Mouse (Mus musculus): Measurements from ENCODE around the gene Abhd4. TPM values are rescaled to one million over a fixed set of nuclear protein-coding genes. Genes with fewer than 3 reads are reported as not detected.
A peak's percentile ranks its signal among the peaks of the same experiment; 100 is the strongest.

Gene Abhd4
- 22.6 and 23.0 TPM in 2 replicates for polyA plus RNA-seq (2015; fragmentation: Nextera tagmentation; extraction: Ambion mirVana)

GRCm38 (mm10) chr14:54253741-54254291 lies at the start of gene Abhd4, which contains the start of gene Dad1:
TSS of gene Abhd4 (plus strand) at chr14:54254188.
TSS of gene Dad1 (minus strand) at chr14:54254104.
- H3K9ac ChIP-seq (ENCODE audit: low read depth, low read length): peak within 1 kb of the TSS; percentile 83
- no peaks in the 10 kb centered on the region for H3K36me3 ChIP-seq (ENCODE audit: control insufficient read depth, insufficient read depth)
- peak within 1 kb of the TSS; percentile 75 for H3K4me2 ChIP-seq (ENCODE audit: low read depth, low read length)
- H3K27ac ChIP-seq (ENCODE audit: low read length): peak within 1 kb of the TSS; percentile 96
- peaks cover 47% of the 10 kb centered on the region for H3K4me1 ChIP-seq (ENCODE audit: control insufficient read depth, low read depth, low read length)
- peak; percentile 99 for ATAC-seq (ENCODE audit: low read depth)
- peak within 1 kb of the TSS; percentile 80 for H3K4me3 ChIP-seq (ENCODE audit: low read depth, low read length)
- H3K27me3 ChIP-seq (ENCODE audit: control insufficient read depth, insufficient read depth, low read depth, low read length): no peaks in the 10 kb centered on the region
- WGBS (ENCODE audit: insufficient replicate concordance): under 1% methylated on average over 39 of the region's 39 CpGs
- H3K9me3 ChIP-seq (replicated peaks; ENCODE audit: control insufficient read depth, low read length): no peaks in the 10 kb centered on the region

- H3K27ac ChIP-seq (ENCODE audit: low read length): no peak overlapping the region
- H3K9me3 ChIP-seq (replicated peaks; ENCODE audit: control insufficient read depth, low read length): no peaks in the 10 kb centered on the region
- H3K4me1 ChIP-seq (ENCODE audit: control insufficient read depth, low read depth, low read length): peaks cover 30% of the 10 kb centered on the region
- H3K27me3 ChIP-seq (ENCODE audit: control insufficient read depth, insufficient read depth, low read depth, low read length): no peaks in the 10 kb centered on the region
- H3K4me3 ChIP-seq (ENCODE audit: low read depth, low read length): no peak overlapping the region
- peak; percentile 98 for ATAC-seq (ENCODE audit: low read depth)
- peak overlapping the region; percentile 51 for H3K4me2 ChIP-seq (ENCODE audit: low read depth, low read length)
- no peaks in the 10 kb centered on the region for H3K36me3 ChIP-seq (ENCODE audit: control insufficient read depth, insufficient read depth)
- WGBS (ENCODE audit: insufficient replicate concordance): 22% methylated on average over 8 of the region's 8 CpGs
- H3K9ac ChIP-seq (ENCODE audit: low read depth, low read length): no peak overlapping the region
These were observed 49.7 kb upstream of the Abhd4 start for GRCm38 (mm10) chr14:54204311-54204710.

GRCm38 (mm10) chr14:54204786-54205185 lies 49.2 kb upstream of the Abhd4 start:
- WGBS (ENCODE audit: insufficient replicate concordance): 63% methylated on average over 4 of the region's 4 CpGs
- ATAC-seq (ENCODE audit: low read depth): no peak
- Histone ChIP-seq H3K9me3 (replicated peaks; ENCODE audit: control insufficient read depth, low read length) (no peaks in the 10 kb centered on the region), H3K9ac (ENCODE audit: low read depth, low read length) (no peak overlapping the region), H3K4me2 (ENCODE audit: low read depth, low read length) (peak overlapping the region; percentile 51), H3K4me3 (ENCODE audit: low read depth, low read length) (no peak overlapping the region), H3K36me3 (ENCODE audit: control insufficient read depth, insufficient read depth) (no peaks in the 10 kb centered on the region), H3K27ac (ENCODE audit: low read length) (no peak overlapping the region), H3K4me1 (ENCODE audit: control insufficient read depth, low read depth, low read length) (peaks cover 30% of the 10 kb centered on the region), H3K27me3 (ENCODE audit: control insufficient read depth, insufficient read depth, low read depth, low read length) (no peaks in the 10 kb centered on the region)

DNA sequence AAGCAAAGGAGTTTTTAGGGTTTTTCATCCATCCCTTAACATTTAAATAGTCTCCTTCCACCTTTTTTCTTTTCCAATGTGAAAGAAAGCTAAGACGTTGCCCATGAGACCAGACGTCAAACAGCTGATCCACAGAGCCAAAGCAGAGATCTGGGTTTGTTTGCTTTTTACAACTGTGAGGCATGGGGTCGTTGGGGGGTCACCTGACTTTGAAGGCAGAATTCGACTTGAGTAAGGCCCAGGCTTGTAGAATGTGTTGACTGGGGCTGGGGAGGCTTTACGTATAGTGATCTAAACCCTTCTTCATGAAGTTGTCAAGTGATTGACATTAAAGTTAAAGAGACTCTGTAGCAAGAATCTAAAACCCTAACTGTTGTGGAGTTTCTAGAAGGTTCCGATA lies 48.1 kb upstream of the Abhd4 start:
- no peak overlapping the region for H3K9ac ChIP-seq (ENCODE audit: low read depth, low read length)
- H3K27me3 ChIP-seq (ENCODE audit: control insufficient read depth, insufficient read depth, low read depth, low read length): no peaks in the 10 kb centered on the region
- H3K27ac ChIP-seq (ENCODE audit: low read length): no peak overlapping the region
- no peak overlapping the region for H3K4me3 ChIP-seq (ENCODE audit: low read depth, low read length)
- no peaks in the 10 kb centered on the region for H3K9me3 ChIP-seq (replicated peaks; ENCODE audit: control insufficient read depth, low read length)
- no peak overlapping the region for H3K4me2 ChIP-seq (ENCODE audit: low read depth, low read length)
- no peaks in the 10 kb centered on the region for H3K36me3 ChIP-seq (ENCODE audit: control insufficient read depth, insufficient read depth)
- ATAC-seq (ENCODE audit: low read depth): no peak
- peaks cover 30% of the 10 kb centered on the region for H3K4me1 ChIP-seq (ENCODE audit: control insufficient read depth, low read depth, low read length)
- WGBS (ENCODE audit: insufficient replicate concordance): 59% methylated on average over 6 of the region's 6 CpGs

GRCm38 (mm10) chr14:54206309-54206708 lies 47.7 kb upstream of the Abhd4 start:
- Histone ChIP-seq H3K4me1 (ENCODE audit: control insufficient read depth, low read depth, low read length) (peaks cover 30% of the 10 kb centered on the region), H3K36me3 (ENCODE audit: control insufficient read depth, insufficient read depth) (no peaks in the 10 kb centered on the region), H3K27me3 (ENCODE audit: control insufficient read depth, insufficient read depth, low read depth, low read length) (no peaks in the 10 kb centered on the region), H3K4me2 (ENCODE audit: low read depth, low read length) (no peak overlapping the region), H3K9me3 (replicated peaks; ENCODE audit: control insufficient read depth, low read length) (no peaks in the 10 kb centered on the region), H3K4me3 (ENCODE audit: low read depth, low read length) (no peak overlapping the region), H3K9ac (ENCODE audit: low read depth, low read length) (no peak overlapping the region), H3K27ac (ENCODE audit: low read length) (no peak overlapping the region)
- ATAC-seq (ENCODE audit: low read depth): no peak
- WGBS (ENCODE audit: insufficient replicate concordance): 67% methylated on average over 5 of the region's 5 CpGs

DNA sequence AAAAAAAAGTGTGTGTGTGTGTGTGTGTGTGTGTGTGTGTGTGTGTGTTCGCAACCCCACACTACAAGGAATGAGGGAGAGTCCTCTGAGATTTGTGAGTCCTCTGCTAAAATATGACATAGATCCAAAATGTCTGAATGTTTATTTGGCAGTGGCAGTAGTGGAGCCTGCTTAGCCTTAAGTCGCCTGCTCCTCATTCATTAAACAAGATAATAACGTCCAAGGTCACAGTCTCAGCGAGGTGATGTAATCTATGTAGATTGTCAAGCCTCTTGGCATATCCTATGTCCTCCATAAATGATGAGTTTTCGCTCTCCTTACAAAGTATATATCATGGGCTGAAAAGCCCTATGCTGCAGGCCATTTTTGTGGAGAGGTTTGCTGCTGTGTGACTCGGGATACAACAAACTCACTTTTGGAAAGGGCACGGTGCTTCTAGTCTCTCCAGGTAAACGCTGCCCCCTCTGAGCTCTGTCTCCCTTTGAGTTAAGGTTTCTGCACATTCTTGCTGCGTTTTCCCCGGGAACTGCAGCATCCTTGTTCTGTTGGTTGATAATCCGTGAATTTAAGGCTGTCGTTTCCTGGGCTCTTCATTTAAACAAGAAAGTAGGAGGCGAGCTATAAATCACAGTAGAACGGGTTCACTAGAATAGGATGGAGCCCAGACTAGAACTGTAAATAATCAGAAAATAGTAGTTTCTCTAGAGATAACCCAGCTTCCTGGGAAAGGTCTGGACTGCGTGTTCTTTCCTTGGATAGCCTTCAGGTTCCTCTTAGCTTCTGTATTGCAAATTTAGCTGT lies 47.0 kb upstream of the Abhd4 start:
- Histone ChIP-seq H3K4me1 (ENCODE audit: control insufficient read depth, low read depth, low read length) (peaks cover 30% of the 10 kb centered on the region), H3K4me2 (ENCODE audit: low read depth, low read length) (no peak overlapping the region), H3K4me3 (ENCODE audit: low read depth, low read length) (no peak overlapping the region), H3K9me3 (replicated peaks; ENCODE audit: control insufficient read depth, low read length) (no peaks in the 10 kb centered on the region), H3K27me3 (ENCODE audit: control insufficient read depth, insufficient read depth, low read depth, low read length) (no peaks in the 10 kb centered on the region), H3K9ac (ENCODE audit: low read depth, low read length) (no peak overlapping the region), H3K27ac (ENCODE audit: low read length) (no peak overlapping the region), H3K36me3 (ENCODE audit: control insufficient read depth, insufficient read depth) (no peaks in the 10 kb centered on the region)
- WGBS (ENCODE audit: insufficient replicate concordance): 58% methylated on average over 15 of the region's 15 CpGs
- ATAC-seq (ENCODE audit: low read depth): no peak

DNA sequence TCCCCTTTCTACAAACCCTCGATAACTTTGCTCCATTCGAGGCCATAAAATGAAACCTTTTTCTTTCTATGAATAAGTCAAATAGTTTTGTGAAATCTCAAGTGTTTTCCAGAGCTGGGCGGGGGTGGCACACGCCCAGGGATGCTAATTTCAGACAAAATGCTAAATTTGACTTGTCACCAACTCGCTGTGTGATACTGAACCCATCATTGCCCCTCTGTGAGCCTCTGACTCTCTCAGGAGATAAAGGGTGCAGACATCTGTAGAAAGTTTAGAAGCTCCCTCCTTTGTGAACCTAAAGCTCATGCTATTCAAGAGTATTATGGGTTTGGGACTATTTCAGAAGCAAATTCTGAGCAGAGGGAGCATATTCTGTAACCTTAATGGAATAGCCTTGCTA lies 46.1 kb upstream of the Abhd4 start:
- no peak overlapping the region for H3K4me2 ChIP-seq (ENCODE audit: low read depth, low read length)
- H3K36me3 ChIP-seq (ENCODE audit: control insufficient read depth, insufficient read depth): no peaks in the 10 kb centered on the region
- ATAC-seq (ENCODE audit: low read depth): no peak
- WGBS (ENCODE audit: insufficient replicate concordance): 56% methylated on average over 5 of the region's 5 CpGs
- no peak overlapping the region for H3K27ac ChIP-seq (ENCODE audit: low read length)
- H3K9ac ChIP-seq (ENCODE audit: low read depth, low read length): no peak overlapping the region
- H3K4me3 ChIP-seq (ENCODE audit: low read depth, low read length): no peak overlapping the region
- H3K4me1 ChIP-seq (ENCODE audit: control insufficient read depth, low read depth, low read length): peaks cover 30% of the 10 kb centered on the region
- H3K9me3 ChIP-seq (replicated peaks; ENCODE audit: control insufficient read depth, low read length): no peaks in the 10 kb centered on the region
- no peaks in the 10 kb centered on the region for H3K27me3 ChIP-seq (ENCODE audit: control insufficient read depth, insufficient read depth, low read depth, low read length)

- no peak for ATAC-seq (ENCODE audit: low read depth)
- Histone ChIP-seq H3K36me3 (ENCODE audit: control insufficient read depth, insufficient read depth) (no peaks in the 10 kb centered on the region), H3K4me1 (ENCODE audit: control insufficient read depth, low read depth, low read length) (peaks cover 25% of the 10 kb centered on the region), H3K4me2 (ENCODE audit: low read depth, low read length) (no peak overlapping the region), H3K27me3 (ENCODE audit: control insufficient read depth, insufficient read depth, low read depth, low read length) (no peaks in the 10 kb centered on the region), H3K27ac (ENCODE audit: low read length) (no peak overlapping the region), H3K9ac (ENCODE audit: low read depth, low read length) (no peak overlapping the region), H3K4me3 (ENCODE audit: low read depth, low read length) (no peak overlapping the region), H3K9me3 (replicated peaks; ENCODE audit: control insufficient read depth, low read length) (no peaks in the 10 kb centered on the region)
- WGBS (ENCODE audit: insufficient replicate concordance): 66% methylated on average over 6 of the region's 6 CpGs
These were observed 45.2 kb upstream of the Abhd4 start for GRCm38 (mm10) chr14:54208741-54209140.

- H3K9ac ChIP-seq (ENCODE audit: low read depth, low read length): no peak overlapping the region
- no peak overlapping the region for H3K27ac ChIP-seq (ENCODE audit: low read length)
- peaks cover 14% of the 10 kb centered on the region for H3K4me1 ChIP-seq (ENCODE audit: control insufficient read depth, low read depth, low read length)
- no peak overlapping the region for H3K4me2 ChIP-seq (ENCODE audit: low read depth, low read length)
- no peaks in the 10 kb centered on the region for H3K27me3 ChIP-seq (ENCODE audit: control insufficient read depth, insufficient read depth, low read depth, low read length)
- 63% methylated on average over 5 of the region's 5 CpGs for WGBS (ENCODE audit: insufficient replicate concordance)
- ATAC-seq (ENCODE audit: low read depth): no peak
- no peak overlapping the region for H3K4me3 ChIP-seq (ENCODE audit: low read depth, low read length)
- no peaks in the 10 kb centered on the region for H3K36me3 ChIP-seq (ENCODE audit: control insufficient read depth, insufficient read depth)
- H3K9me3 ChIP-seq (replicated peaks; ENCODE audit: control insufficient read depth, low read length): no peaks in the 10 kb centered on the region
These were observed 44.1 kb upstream of the Abhd4 start for GRCm38 (mm10) chr14:54209932-54210331.
